Mouse (Mus musculus): ENCODE data around the gene Top1. TPM values are rescaled to one million over a fixed set of nuclear protein-coding genes. Genes with fewer than 3 reads are reported as not detected.

Gene Top1
- polyA plus RNA-seq, 1 experiment from 2014 or later: 72.5 TPM

DNA sequence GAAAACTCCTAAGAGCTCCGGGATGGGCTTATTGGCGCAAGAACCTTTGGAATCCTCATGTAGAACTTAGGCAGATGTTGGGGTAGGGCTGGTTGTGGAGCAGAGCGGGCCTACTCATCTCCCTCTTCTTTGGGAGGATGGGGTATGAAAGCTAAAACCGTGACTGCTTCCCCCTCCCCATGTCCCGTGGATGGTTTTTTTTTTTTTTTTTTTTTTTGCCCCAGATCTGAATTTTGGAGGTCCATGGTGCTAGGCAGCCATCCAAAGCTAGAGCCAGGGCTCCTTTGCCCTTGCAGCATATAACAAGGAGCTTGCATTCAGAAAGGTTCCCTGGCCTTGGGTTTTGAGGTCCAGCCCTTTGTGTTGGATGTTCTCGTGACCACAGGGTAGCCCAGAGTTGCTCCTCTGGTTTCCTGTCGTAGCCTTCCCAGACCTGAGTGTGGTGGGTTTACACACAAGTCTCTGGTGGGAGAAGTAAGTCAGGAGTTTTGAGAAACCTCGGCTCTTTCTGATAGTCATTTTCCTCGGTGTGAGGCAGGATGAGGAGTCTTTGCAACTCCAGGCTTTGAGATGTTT, 86.8 kb downstream of the Top1 start:
- Histone ChIP-seq H3K9me3 (ENCODE audit: control insufficient read depth, low read length) (no peaks in the 10 kb centered on the region), H3K36me3 (ENCODE audit: control insufficient read depth, insufficient read depth, low read length) (peaks cover 6% of the 10 kb centered on the region; the same call in 1 of the 2 replicates), H3K4me2 (ENCODE audit: low read depth, low read length) (peak overlapping the region; percentile 90), H3K4me3 (ENCODE audit: low read length) (peak overlapping the region; percentile 93), H3K9ac (ENCODE audit: low read length) (peak overlapping the region; percentile 98), H3K4me1 (replicated peaks; ENCODE audit: control insufficient read depth, insufficient read depth, low read length) (peaks cover 44% of the 10 kb centered on the region), H3K27ac (ENCODE audit: low read length) (peak overlapping the region; percentile 14; the same call in 1 of the 2 replicates), H3K27me3 (ENCODE audit: control insufficient read depth, insufficient read depth, low read depth, low read length) (no peaks in the 10 kb centered on the region)
- ATAC-seq (ENCODE audit: low read depth): no peak
- 8% methylated on average over 9 of the region's 9 CpGs for WGBS

DNA sequence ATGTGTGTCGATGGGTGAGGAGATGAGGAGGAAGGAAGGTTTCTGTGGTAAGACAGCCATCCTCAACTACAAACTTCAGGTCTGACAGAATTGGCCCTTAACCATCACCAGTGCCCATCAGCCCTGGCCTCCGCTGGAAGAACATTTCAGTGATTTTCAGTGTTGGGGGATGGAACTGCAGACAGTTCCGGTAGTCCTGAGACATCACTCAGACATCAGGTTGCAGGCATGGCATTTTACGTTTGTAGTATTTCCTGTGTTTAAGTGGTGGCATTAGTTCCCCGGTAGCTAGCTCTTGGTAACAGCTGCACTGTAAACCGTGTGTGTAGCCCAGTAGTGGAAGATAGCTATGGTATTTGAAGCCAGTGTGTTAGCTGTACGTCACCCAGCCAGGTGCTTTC, 87.4 kb downstream of the Top1 start:
- H3K4me1 ChIP-seq (replicated peaks; ENCODE audit: control insufficient read depth, insufficient read depth, low read length): peaks cover 48% of the 10 kb centered on the region
- no peak overlapping the region for H3K27ac ChIP-seq (ENCODE audit: low read length)
- H3K4me3 ChIP-seq (ENCODE audit: low read length): peak overlapping the region; percentile 93
- WGBS: 11% methylated on average over 7 of the region's 7 CpGs
- ATAC-seq (ENCODE audit: low read depth): no peak
- H3K9ac ChIP-seq (ENCODE audit: low read length): peak overlapping the region; percentile 98
- no peaks in the 10 kb centered on the region for H3K27me3 ChIP-seq (ENCODE audit: control insufficient read depth, insufficient read depth, low read depth, low read length)
- H3K9me3 ChIP-seq (ENCODE audit: control insufficient read depth, low read length): no peaks in the 10 kb centered on the region
- peak overlapping the region; percentile 90 for H3K4me2 ChIP-seq (ENCODE audit: low read depth, low read length)
- peaks cover 6% of the 10 kb centered on the region; the same call in 1 of the 2 replicates for H3K36me3 ChIP-seq (ENCODE audit: control insufficient read depth, insufficient read depth, low read length)

DNA sequence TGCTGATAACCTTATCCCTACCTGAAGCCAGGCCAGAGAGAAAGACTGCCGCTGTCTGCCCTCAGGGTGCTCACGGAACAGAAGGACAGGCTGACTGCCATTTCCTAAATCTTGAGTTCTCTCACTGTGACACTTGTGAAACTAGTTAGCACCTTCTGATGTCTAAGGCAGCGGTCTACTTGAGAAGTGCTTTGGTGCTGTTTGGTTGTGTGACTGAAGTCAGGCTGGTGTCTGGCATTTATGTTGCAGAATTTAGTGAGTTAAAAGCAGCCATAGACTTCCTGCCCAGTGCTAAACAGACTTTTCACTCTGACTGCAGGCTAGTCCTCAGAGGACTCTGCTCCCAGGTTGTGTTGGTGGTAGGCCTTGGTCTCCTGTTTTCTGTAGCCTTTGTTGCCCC, 88.6 kb downstream of the Top1 start:
- no peaks in the 10 kb centered on the region for H3K27me3 ChIP-seq (ENCODE audit: control insufficient read depth, insufficient read depth, low read depth, low read length)
- peak overlapping the region; percentile 90; the same call in 1 of the 2 replicates for H3K4me2 ChIP-seq (ENCODE audit: low read depth, low read length)
- no peak overlapping the region for H3K4me3 ChIP-seq (ENCODE audit: low read length)
- peaks cover 6% of the 10 kb centered on the region; the same call in 1 of the 2 replicates for H3K36me3 ChIP-seq (ENCODE audit: control insufficient read depth, insufficient read depth, low read length)
- H3K27ac ChIP-seq (ENCODE audit: low read length): no peak overlapping the region
- no peak overlapping the region for H3K9ac ChIP-seq (ENCODE audit: low read length)
- no peak for ATAC-seq (ENCODE audit: low read depth)
- peaks cover 59% of the 10 kb centered on the region for H3K4me1 ChIP-seq (replicated peaks; ENCODE audit: control insufficient read depth, insufficient read depth, low read length)
- WGBS: 76% methylated on average over 3 of the region's 3 CpGs
- H3K9me3 ChIP-seq (ENCODE audit: control insufficient read depth, low read length): no peaks in the 10 kb centered on the region

- WGBS: 73% methylated on average over 5 of the region's 5 CpGs
- no peak overlapping the region for H3K4me2 ChIP-seq (ENCODE audit: low read depth, low read length)
- ATAC-seq (ENCODE audit: low read depth): no peak
- no peaks in the 10 kb centered on the region for H3K27me3 ChIP-seq (ENCODE audit: control insufficient read depth, insufficient read depth, low read depth, low read length)
- no peak overlapping the region for H3K4me3 ChIP-seq (ENCODE audit: low read length)
- H3K9ac ChIP-seq (ENCODE audit: low read length): no peak overlapping the region
- H3K4me1 ChIP-seq (replicated peaks; ENCODE audit: control insufficient read depth, insufficient read depth, low read length): peaks cover 62% of the 10 kb centered on the region
- H3K27ac ChIP-seq (ENCODE audit: low read length): 0 out of 2 replicates have a peak overlapping the region, but pooled peaks have one; percentile 10
- H3K9me3 ChIP-seq (ENCODE audit: control insufficient read depth, low read length): no peaks in the 10 kb centered on the region
- peaks cover 6% of the 10 kb centered on the region; the same call in 1 of the 2 replicates for H3K36me3 ChIP-seq (ENCODE audit: control insufficient read depth, insufficient read depth, low read length)
These were observed 90.1 kb downstream of the Top1 start for GRCm38 (mm10) chr2:160735706-160736310.

DNA sequence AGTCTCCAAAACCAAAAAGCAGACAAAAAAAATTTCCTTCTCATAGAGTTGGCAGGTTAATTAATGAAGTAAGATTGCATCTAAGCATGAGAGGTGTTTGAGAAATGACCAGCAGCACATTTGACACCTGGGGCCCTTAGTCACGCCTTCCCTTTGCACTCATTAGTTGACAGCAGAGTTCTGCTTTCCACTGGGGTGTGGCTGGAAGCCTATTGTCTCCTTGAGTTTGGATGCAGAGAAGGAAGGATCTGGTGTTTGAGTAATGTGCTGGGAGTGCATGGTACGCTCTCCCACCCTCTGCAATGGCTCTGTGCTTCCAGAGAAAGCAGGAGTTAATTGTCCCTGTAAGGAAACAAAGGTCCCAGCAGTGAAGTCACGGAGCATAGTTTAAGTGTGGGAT, 90.8 kb downstream of the Top1 start:
- H3K9ac ChIP-seq (ENCODE audit: low read length): no peak overlapping the region
- no peak overlapping the region for H3K4me3 ChIP-seq (ENCODE audit: low read length)
- H3K27me3 ChIP-seq (ENCODE audit: control insufficient read depth, insufficient read depth, low read depth, low read length): no peaks in the 10 kb centered on the region
- peaks cover 62% of the 10 kb centered on the region for H3K4me1 ChIP-seq (replicated peaks; ENCODE audit: control insufficient read depth, insufficient read depth, low read length)
- no peak overlapping the region for H3K4me2 ChIP-seq (ENCODE audit: low read depth, low read length)
- 81% methylated on average over 3 of the region's 3 CpGs for WGBS
- H3K36me3 ChIP-seq (ENCODE audit: control insufficient read depth, insufficient read depth, low read length): peaks cover 6% of the 10 kb centered on the region; the same call in 1 of the 2 replicates
- ATAC-seq (ENCODE audit: low read depth): no peak
- H3K27ac ChIP-seq (ENCODE audit: low read length): no peak overlapping the region
- H3K9me3 ChIP-seq (ENCODE audit: control insufficient read depth, low read length): no peaks in the 10 kb centered on the region

DNA sequence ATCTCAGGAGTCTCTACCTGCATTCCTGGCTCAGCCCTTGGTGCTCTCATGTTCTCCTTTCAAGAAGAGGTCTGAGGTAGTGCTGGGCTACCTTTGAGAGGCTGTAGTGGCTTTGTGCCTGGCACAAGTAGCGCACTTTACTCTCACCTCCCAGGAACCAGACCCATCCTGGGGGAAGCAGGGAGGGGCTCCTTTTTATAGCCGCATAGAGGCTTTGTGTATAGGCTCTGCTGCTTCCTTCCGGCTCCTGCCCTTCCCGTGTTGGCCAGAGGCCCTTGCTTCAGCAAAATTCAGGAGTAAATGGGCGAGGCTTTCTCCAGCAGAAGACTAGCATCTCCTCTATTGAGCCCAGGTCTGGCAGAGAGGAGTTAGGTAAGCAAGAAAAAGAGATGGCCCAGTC, 92.7 kb downstream of the Top1 start:
- ATAC-seq (ENCODE audit: low read depth): peak; percentile 76
- Histone ChIP-seq H3K4me2 (ENCODE audit: low read depth, low read length) (no peak overlapping the region), H3K36me3 (ENCODE audit: control insufficient read depth, insufficient read depth, low read length) (peaks cover 6% of the 10 kb centered on the region; the same call in 1 of the 2 replicates), H3K9ac (ENCODE audit: low read length) (no peak overlapping the region; the same call in 1 of the 2 replicates), H3K4me3 (ENCODE audit: low read length) (no peak overlapping the region), H3K27me3 (ENCODE audit: control insufficient read depth, insufficient read depth, low read depth, low read length) (no peaks in the 10 kb centered on the region), H3K27ac (ENCODE audit: low read length) (peak overlapping the region; percentile 45), H3K9me3 (ENCODE audit: control insufficient read depth, low read length) (no peaks in the 10 kb centered on the region), H3K4me1 (replicated peaks; ENCODE audit: control insufficient read depth, insufficient read depth, low read length) (peaks cover 68% of the 10 kb centered on the region)
- WGBS: 39% methylated on average over 5 of the region's 5 CpGs

DNA sequence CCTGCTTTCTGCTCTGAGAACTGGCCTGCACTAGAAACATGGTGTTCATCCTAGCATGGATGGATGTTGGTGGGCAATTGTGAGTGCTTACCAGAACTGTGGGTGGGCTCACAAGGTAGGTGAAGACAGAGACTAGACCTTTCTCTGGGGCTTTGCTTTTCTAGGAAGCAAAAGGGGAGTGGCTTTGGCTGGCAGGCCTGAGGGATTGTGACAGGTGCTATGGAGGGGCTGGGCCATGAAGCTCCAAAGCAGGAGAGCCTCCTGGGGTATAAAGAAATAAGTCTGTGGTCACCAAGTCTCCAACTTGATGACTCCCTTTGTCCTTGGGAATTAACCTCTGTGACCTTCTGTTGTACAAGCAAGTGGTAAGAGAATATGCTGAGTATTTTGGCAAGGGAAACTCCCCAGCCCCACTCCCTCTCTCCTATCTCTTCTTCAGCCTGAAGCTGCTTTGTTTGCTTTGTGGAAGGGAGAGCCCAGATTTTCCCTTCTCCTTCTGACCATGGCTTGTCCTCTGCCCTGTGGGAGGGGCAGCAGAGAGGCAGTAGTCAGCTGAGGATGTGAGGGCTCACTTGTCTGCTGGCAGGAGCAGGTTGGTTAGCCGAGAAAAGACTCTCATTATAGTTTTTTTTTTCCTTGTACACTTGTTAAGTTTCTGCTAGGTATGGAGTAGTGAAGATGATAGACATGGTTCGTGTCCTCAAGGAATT, 94.1 kb downstream of the Top1 start:
- H3K36me3 ChIP-seq (ENCODE audit: control insufficient read depth, insufficient read depth, low read length): peaks cover 6% of the 10 kb centered on the region; the same call in 1 of the 2 replicates
- peaks cover 66% of the 10 kb centered on the region for H3K4me1 ChIP-seq (replicated peaks; ENCODE audit: control insufficient read depth, insufficient read depth, low read length)
- H3K4me2 ChIP-seq (ENCODE audit: low read depth, low read length): no peak overlapping the region
- no peak overlapping the region; the same call in 1 of the 2 replicates for H3K9ac ChIP-seq (ENCODE audit: low read length)
- ATAC-seq (ENCODE audit: low read depth): no peak
- 26% methylated on average over 2 of the region's 2 CpGs for WGBS
- no peaks in the 10 kb centered on the region for H3K27me3 ChIP-seq (ENCODE audit: control insufficient read depth, insufficient read depth, low read depth, low read length)
- H3K9me3 ChIP-seq (ENCODE audit: control insufficient read depth, low read length): no peaks in the 10 kb centered on the region
- peak overlapping the region; percentile 53 for H3K27ac ChIP-seq (ENCODE audit: low read length)
- H3K4me3 ChIP-seq (ENCODE audit: low read length): no peak overlapping the region

DNA sequence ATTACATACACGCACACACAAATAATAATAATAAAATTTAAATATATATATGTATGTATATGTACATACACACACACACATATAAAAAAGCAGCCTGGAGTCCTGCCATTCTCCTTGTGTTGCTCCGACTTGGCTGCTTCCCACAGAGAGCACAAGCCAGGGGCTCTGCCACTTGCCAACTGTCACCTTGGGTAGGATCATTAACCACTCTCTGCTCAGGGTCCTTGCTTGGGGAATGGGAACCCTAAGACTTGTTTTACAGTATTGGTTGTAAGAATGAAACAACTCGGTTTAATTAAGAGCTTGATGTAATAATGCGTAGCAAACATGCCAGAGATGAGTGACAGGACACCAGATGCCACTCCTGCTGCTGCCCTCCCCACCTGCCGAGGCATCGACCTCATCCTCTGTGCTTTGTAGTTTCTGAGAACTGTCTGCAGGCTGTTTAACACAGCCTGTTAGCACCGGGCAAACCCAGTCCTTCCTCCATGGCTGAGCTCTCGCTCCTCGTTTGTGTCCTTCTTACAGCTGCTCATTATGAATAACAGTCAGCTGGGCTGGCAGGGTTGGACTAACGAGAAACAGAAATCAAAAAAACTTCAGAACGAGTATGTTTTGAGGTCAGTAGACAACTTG, 95.0 kb downstream of the Top1 start:
- Histone ChIP-seq H3K36me3 (ENCODE audit: control insufficient read depth, insufficient read depth, low read length) (peaks cover 6% of the 10 kb centered on the region; the same call in 1 of the 2 replicates), H3K27ac (ENCODE audit: low read length) (peak overlapping the region; percentile 85), H3K4me1 (replicated peaks; ENCODE audit: control insufficient read depth, insufficient read depth, low read length) (peaks cover 69% of the 10 kb centered on the region), H3K9ac (ENCODE audit: low read length) (no peak overlapping the region), H3K4me3 (ENCODE audit: low read length) (no peak overlapping the region), H3K9me3 (ENCODE audit: control insufficient read depth, low read length) (no peaks in the 10 kb centered on the region), H3K4me2 (ENCODE audit: low read depth, low read length) (no peak overlapping the region), H3K27me3 (ENCODE audit: control insufficient read depth, insufficient read depth, low read depth, low read length) (no peaks in the 10 kb centered on the region)
- 65% methylated on average over 11 of the region's 11 CpGs for WGBS
- no peak for ATAC-seq (ENCODE audit: low read depth)

DNA sequence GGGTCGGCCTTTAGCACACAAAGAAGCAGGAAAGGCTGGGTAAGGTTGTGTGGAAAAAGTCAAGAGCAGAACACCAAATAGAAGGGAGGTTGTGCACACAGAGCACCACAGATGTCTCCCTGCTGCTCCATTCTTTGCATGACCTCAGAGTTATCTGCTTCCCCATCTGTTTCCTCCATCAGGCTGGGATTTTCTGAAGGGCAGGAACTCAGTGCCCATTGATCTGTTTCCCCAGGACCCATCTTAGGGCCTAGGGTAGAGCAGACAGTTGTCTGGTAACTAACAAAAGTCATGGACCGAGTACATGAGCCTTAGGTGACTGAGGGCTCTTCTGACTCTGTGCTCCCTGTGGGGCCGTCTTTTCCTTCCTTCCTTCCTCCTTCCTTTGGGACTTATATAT, 95.9 kb downstream of the Top1 start:
- Histone ChIP-seq H3K4me3 (ENCODE audit: low read length) (no peak overlapping the region), H3K27ac (ENCODE audit: low read length) (peak overlapping the region; percentile 85), H3K27me3 (ENCODE audit: control insufficient read depth, insufficient read depth, low read depth, low read length) (no peaks in the 10 kb centered on the region), H3K4me1 (replicated peaks; ENCODE audit: control insufficient read depth, insufficient read depth, low read length) (peaks cover 69% of the 10 kb centered on the region), H3K9me3 (ENCODE audit: control insufficient read depth, low read length) (no peaks in the 10 kb centered on the region), H3K4me2 (ENCODE audit: low read depth, low read length) (no peak overlapping the region), H3K36me3 (ENCODE audit: control insufficient read depth, insufficient read depth, low read length) (0 out of 2 replicates have a peak, but pooled peaks cover under 1% of the 10 kb centered on the region), H3K9ac (ENCODE audit: low read length) (no peak overlapping the region)
- 44% methylated on average over 3 of the region's 3 CpGs for WGBS
- peak; percentile 26; the same call in 1 of the 2 replicates for ATAC-seq (ENCODE audit: low read depth)
